Mouse (Mus musculus) gastrocnemius, adult 2 months (tissue): Measurements from ENCODE around the gene Slc26a1. TPM values are rescaled to one million over a fixed set of nuclear protein-coding genes. Genes with fewer than 3 reads are reported as not detected.
A peak's percentile ranks its signal among the peaks of the same experiment; 100 is the strongest.

Experiments
- DNase-seq: peaks from one replicate; pipeline ENCODE4 v3.0.0; 2022
- H3K27ac ChIP-seq: fragments of 200-600 bp; 2 replicates; pipeline ENCODE4 v1.8.1; 2022; ENCODE audit warnings: mild to moderate bottlenecking
- H3K4me3 ChIP-seq: fragments of 200-600 bp; 2 replicates; pipeline ENCODE4 v1.8.1; 2022; ENCODE audit warnings: mild to moderate bottlenecking, moderate library complexity
- CTCF ChIP-seq: fragments of 200-600 bp; IDR thresholded peaks from 2 replicates; pipeline ENCODE4 v1.8.1; 2022; ENCODE audit warnings: antibody characterized with exemption, mild to moderate bottlenecking, moderate library complexity
- intact Hi-C: fragments of 180-260 bp; cut with DNase I; formaldehyde crosslinking; loops from one replicate; pipeline ENCODE4 v1.15.1; 2025
- total RNA-seq, 2 experiments: library from RNA; stranded (reverse); gene quantifications; 2 replicates each; pipeline ENCODE4 v1.2.3; 2021

Slc26a1 gene
- total RNA-seq, 2 experiments from 2014 or later, result not detected

DNA sequence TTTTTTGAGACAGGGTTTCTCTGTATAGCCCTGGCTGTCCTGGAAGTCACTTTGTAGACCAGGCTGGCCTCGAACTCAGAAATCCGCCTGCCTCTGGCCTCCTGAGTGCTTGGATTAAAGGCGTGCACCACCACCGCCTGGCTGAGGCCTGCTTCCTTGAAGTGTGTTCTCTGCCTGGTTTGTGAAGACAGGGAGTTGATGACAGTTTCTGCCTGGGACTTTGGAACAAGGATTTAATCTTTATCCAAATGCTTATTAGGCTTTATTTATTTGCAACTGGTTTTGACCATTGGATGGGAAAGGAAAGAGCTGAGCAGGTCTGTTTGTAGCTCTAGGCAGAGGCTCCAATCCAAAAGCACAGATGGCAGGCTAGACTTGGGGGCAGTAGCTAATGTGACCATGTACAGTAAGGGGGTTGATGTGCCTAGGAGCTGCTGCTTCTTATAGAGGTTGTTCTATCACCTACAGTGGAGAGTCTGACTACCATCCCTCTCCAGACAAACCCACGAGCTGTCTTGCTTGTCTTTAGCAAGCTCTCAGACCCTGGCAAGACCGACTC, 3.0 kb upstream of the Slc26a1 start:
- no peak overlapping the region for H3K27ac ChIP-seq
- DNase-seq, result no peak
- no peak for TF ChIP-seq CTCF
- intact Hi-C loops, result loop anchor here (10.0 kb wide), 1 partner anchor 46 kb away; no protein-coding TSS in a partner anchor
- H3K4me3 ChIP-seq, result no peak overlapping the region

DNA sequence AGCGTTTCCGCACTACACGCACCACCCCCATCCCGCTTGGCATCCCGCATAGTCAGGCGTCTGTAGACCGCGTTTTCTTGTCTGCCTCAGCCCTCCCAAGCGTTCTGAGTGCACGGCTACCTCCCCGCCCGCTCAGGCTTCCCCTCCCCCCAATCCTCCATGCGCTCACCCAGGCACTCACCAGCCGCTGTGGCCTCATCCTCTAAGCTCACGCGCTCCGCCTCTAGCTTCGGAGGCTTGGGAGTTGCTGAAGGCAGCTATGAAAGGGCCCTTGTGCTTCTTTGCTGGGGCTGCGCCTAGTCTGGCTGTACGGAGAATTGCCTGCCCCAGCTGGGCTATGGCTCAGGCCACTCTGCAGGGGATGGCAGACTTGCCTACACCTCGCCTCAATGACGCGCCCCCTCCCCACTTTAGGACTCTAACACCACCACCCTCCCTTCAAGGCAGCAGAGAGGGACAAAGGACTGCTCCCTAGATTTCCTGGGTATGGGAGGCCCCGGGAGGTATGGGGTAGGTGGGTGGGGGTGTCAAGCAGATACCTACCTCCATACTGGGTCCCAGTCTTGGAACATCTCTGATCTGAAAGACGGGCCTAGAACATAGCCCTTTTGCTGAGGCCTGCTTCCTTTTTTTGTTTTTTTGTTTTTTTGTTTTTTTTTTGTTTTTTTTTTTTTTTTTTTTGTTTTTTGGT, 2.4 kb upstream of the Slc26a1 start:
- H3K4me3 ChIP-seq, result peak overlapping the region; percentile 54
- peak; percentile 39 for DNase-seq
- peak overlapping the region; percentile 9; the same call in 1 of the 2 replicates for H3K27ac ChIP-seq
- no peak for TF ChIP-seq CTCF
- intact Hi-C loops, result loop anchor here (10.0 kb wide), 1 partner anchor 47 kb away; no protein-coding TSS in a partner anchor

DNA sequence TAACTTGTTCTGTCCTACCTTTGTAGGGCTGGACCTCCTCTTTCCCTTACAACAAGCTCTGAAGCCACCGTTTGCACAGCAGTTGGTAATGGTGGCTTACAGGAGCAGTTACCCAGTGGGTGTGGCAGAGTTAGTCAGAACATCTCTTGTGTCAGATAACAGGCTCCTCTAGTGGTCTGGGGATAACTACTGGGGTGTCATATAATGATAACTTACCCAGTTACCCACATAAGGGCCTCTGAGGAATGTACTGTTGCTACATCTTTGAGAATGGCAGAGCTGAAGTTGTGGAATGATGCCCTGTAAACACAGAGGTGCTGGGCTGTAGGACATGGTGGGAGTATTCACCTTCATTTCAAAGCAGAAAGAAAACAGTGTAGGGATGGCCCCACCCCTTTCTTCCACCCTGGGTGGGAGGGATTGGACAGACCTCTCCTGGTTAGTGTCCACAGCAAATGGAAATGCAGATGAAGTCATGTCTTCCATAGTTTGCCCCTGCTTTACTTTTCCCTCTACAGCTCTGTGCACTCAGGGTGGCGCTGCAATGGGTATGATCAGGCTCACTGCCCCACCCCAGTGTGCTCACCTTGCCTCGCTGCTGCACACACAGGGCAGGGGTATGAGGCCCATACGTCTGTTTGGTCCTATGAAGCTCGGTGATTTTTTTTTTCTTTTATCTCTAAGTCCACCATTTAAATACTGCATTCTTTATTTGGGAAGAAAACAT, 1.6 kb upstream of the Slc26a1 start:
- intact Hi-C loops, result loop anchor here (10.0 kb wide), 1 partner anchor 48 kb away; no protein-coding TSS in a partner anchor
- Histone ChIP-seq H3K27ac (peak overlapping the region; percentile 9; the same call in 1 of the 2 replicates), H3K4me3 (peak overlapping the region; percentile 54)
- DNase-seq, result no peak
- TF ChIP-seq CTCF, result no peak

DNA sequence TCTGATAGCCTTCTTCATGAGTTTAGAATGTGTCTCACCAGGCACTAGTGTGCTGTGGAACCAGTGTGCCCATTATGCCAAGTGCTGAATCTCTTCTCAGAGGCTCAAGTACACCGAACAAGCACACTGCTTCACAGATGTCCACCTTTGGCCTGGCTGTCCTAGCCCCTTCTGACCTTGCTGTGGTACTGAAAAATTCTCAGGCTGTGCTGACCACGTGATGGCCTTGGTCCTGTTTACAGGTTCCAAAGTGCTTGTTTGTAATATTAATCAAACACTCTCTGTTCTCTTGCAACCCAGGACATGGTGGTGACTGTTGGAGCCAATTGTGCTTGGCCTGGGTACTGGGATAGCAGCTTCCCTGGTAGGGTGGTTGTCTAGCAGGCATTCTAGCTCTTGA, 745 bp downstream of the Slc26a1 start:
- intact Hi-C loops, result loop anchor here (10.0 kb wide), 1 partner anchor 50 kb away; no protein-coding TSS in a partner anchor
- H3K27ac ChIP-seq, result no peak overlapping the region
- H3K4me3 ChIP-seq, result no peak overlapping the region
- no peak for DNase-seq
- TF ChIP-seq CTCF, result no peak

DNA sequence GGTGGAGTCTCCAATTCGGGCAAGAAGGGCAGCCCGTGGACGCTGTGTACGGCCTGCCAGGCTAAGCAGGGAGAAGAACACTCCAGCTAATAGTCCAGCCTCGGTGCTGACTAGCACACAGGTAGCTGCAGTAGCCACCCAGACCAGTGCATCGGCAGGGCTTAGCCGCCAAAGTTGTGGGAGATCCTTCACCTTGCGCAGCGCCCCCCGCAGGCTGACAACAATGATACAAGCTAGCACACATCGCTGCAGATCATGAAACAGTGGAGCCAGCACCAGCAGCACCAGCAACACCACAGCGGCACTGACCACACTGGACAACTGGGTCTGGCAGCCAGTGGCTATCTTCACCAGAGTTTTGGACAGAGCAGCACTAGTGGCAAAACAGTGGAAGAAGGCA, 3.6 kb downstream of the Slc26a1 start:
- intact Hi-C loops, result loop anchor here (10.0 kb wide), 1 partner anchor 53 kb away; no protein-coding TSS in a partner anchor
- TF ChIP-seq CTCF, result no peak
- no peak overlapping the region for H3K4me3 ChIP-seq
- no peak for DNase-seq
- no peak overlapping the region for H3K27ac ChIP-seq

DNA sequence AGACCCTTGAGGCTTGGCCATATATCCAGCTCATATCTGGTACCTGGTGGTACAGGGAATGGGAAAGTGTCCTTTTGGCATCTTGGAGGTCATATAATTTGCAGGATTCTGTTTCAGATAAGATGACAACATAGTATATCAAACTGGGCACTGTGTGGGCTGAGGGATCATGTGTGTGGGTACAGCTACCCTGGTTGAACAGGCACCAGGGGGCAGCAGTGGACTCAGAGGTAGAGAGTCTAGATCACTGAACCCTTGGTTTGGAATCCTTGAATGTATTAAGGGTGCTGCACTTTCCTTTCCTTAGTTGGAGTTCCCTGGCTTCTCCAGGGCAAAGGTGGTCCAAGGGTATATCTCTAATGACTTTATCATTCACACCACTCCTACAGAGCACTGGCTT, 4.6 kb downstream of the Slc26a1 start:
- Histone ChIP-seq H3K4me3 (no peak overlapping the region; the same call in 1 of the 2 replicates), H3K27ac (peak overlapping the region; percentile 99; the same call in 1 of the 2 replicates)
- peak; percentile 58 for DNase-seq
- intact Hi-C loops, result loop anchor here (10.0 kb wide), 1 partner anchor 54 kb away; no protein-coding TSS in a partner anchor
- TF ChIP-seq CTCF, result peak; percentile 52

DNA sequence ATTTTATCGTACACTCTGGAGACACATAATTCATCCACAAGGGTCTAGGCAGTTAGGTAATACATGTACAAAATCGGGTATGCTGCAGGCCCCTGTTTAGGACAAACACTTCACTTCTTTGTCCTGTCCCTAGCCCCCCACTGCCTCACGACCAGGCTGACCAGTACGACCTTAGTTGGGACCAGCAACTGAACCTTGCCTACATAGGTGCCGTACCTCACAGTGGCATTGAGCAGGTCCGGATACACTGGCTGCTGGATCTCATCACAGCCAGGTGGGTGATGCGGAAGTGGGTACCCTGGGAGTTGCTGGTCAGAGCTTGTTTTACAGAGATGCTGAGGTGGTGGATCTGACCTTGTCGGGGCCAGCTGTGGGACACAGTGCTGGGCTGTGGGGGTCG, 5.4 kb downstream of the Slc26a1 start:
- peak overlapping the region; percentile 75 for H3K4me3 ChIP-seq
- DNase-seq, result no peak
- TF ChIP-seq CTCF, result no peak
- H3K27ac ChIP-seq, result peak overlapping the region; percentile 99
- intact Hi-C loops, result loop anchor here (5.0 to 10.0 kb wide), 2 partner anchors 55 to 238 kb away; partner anchors contain the start of gene Atp5k

DNA sequence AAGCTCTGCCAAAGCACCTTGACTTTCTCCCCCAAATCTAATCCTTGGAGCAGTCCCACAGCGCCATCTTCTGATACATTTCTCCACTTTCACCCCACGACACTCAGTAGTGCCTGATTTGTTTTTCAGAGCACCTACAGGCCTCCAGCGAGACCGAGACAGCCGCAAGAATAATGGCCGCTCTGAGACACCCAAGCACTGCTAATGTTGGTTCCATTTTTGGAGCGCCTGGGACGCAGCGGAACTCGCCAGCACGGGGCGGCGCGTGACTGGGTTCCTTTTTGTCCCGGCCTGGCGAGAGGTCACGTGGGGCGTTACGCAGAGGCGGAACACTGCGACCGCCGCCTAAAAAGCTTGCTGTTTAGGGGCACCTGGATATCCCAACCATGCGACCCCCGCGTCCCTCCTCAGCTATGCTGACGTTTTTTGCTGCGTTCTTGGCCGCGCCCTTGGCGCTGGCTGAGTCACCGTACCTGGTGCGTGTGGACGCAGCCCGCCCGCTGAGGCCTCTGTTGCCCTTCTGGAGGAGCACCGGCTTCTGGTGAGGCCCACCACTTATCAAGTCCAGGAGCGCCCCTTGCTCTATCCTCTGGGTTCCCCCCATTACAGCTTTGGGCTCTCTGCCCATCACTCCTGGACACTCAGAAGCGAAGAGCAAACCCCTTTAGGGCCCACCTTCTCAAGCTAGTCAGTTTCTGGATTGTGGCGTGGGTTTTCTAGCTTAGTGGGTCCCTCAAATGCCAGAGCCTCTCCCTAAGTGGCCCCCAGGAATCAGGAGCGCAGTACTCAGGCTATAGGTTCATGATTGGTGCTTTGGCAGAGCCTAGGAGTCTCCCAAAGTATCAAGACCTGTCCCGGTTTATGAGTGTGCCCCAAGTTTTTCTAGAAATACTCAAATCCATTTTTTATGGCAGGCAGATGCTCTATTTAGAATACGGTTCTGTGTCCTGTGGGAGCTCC, 6.1 kb downstream of the Slc26a1 start, which contains the start of gene Dgkq:
TSS of gene Dgkq (minus strand) at position 696 of the 960 bp plus-strand sequence.
- Histone ChIP-seq H3K27ac (peak within 1 kb of the TSS; percentile 99), H3K4me3 (peak within 1 kb of the TSS; percentile 75)
- TF ChIP-seq CTCF, result peak; percentile 70
- DNase-seq, result peak; percentile 94
- intact Hi-C loops, result loop anchor here (5.0 kb wide), 1 partner anchor 237 kb away; the partner anchor contains the start of gene Atp5k

DNA sequence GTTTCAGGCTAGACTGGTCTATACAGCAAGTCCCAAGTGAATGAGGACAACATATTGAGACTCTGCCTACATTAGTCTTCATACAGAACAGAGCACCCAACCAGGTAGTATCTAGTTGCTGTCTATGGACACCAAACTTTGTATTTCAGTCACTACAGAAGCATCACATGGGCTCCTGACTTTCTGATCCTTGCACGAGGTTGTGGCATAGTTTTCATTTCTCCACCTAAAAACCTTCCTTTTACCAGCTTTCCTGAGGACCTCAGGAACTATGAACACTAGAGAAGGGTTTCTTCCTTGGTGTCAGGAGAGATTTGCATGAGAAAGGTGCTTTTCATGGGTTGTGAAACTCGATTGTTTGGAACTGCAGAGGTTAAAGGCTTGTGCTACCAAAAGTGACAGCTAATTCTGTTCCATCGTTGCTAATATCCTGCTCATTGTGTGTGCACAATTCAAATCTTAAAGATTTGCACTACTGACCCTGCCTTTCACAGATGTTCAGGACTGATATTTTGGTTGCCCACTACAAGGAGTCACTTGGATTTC, 6.9 kb downstream of the Slc26a1 start:
- DNase-seq, result no peak
- no peak for TF ChIP-seq CTCF
- Histone ChIP-seq H3K27ac (peak overlapping the region; percentile 99), H3K4me3 (peak overlapping the region; percentile 75)
- intact Hi-C loops, result loop anchor here (5.0 kb wide), 1 partner anchor 236 kb away; the partner anchor contains the start of gene Atp5k

DNA sequence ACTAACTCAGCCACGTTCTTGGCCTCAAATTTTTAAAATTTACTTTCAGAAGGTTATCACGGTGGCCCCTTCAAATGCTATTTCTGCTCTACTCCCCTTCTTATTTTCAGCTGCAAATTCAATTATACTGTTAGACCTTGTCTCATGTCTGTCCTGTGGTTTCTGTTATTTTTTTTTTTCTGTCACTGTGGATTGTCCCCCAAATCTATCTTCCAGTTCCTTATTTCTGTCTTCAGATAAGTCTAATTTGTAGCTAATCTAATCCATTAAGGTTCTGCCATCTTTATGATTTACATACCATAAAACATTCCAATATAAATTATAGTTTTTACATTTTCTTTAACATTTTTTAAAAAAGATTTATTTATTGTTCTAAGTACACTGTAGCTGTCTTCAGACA, 8.0 kb downstream of the Slc26a1 start:
- intact Hi-C loops, result loop anchor here (5.0 kb wide), 1 partner anchor 235 kb away; the partner anchor contains the start of gene Atp5k
- Histone ChIP-seq H3K27ac (no peak overlapping the region), H3K4me3 (no peak overlapping the region)
- DNase-seq, result no peak
- TF ChIP-seq CTCF, result 0 out of 2 replicates have a peak, but pooled peaks have one; percentile 1

DNA sequence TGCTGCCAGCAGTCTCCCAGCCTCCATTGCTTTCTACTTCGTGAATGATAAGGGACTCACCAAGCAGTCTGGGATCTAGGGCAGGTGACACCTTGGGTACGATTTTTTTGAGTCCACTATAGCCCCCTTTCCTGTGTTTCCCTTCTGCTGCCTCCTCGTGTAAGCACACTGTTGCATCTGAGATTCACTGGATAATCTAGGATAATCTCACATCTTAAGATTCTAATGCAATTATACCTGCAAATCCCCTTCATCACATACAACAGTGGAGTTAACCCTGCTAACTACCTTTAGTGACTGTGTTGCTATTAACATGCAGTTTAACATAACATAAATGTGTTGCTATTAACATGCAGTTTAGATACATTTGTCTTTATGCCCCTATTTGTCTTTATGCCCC, 10.3 kb downstream of the Slc26a1 start:
- no peak for TF ChIP-seq CTCF
- Histone ChIP-seq H3K4me3 (no peak overlapping the region), H3K27ac (no peak overlapping the region)
- intact Hi-C loops, result loop anchor here (5.0 kb wide), 1 partner anchor 233 kb away; the partner anchor contains the start of gene Atp5k
- no peak for DNase-seq
